Mouse (Mus musculus): Measurements from ENCODE around the gene Oprl1. TPM values are rescaled to one million over a fixed set of nuclear protein-coding genes. Genes with fewer than 3 reads are reported as not detected.

Gene Oprl1
- polyA plus RNA-seq, 1 experiment from 2014 or later, result 2.0 TPM

GRCm38 (mm10) chr2:181721200-181721599, 6.4 kb downstream of the Oprl1 start:
- Histone ChIP-seq H3K9ac (ENCODE audit: low read depth, low read length) (no peak overlapping the region), H3K27ac (replicated peaks; ENCODE audit: low read depth, low read length) (no peak overlapping the region), H3K4me2 (ENCODE audit: low read depth, low read length) (no peak overlapping the region), H3K9me3 (ENCODE audit: control insufficient read depth, low read length) (no peaks in the 10 kb centered on the region), H3K4me1 (ENCODE audit: control insufficient read depth, insufficient read depth, low read length) (no peaks in the 10 kb centered on the region), H3K4me3 (ENCODE audit: low read depth, low read length) (no peak overlapping the region), H3K27me3 (replicated peaks; ENCODE audit: control insufficient read depth, insufficient read depth, low read length) (no peaks in the 10 kb centered on the region), H3K36me3 (ENCODE audit: control insufficient read depth, insufficient read depth, low read length) (no peaks in the 10 kb centered on the region)
- ATAC-seq (ENCODE audit: low read depth) (no peak), DNase-seq (ENCODE audit: low spot score) (no peak)

GRCm38 (mm10) chr2:181722213-181722612, 7.4 kb downstream of the Oprl1 start:
- H3K27ac ChIP-seq (replicated peaks; ENCODE audit: low read depth, low read length), result no peak overlapping the region
- WGBS, result 4% methylated on average over 3 of the region's 3 CpGs
- peak; percentile 29 for DNase-seq (ENCODE audit: low spot score)

GRCm38 (mm10) chr2:181727659-181728262, 12.9 kb downstream of the Oprl1 start:
- no peak overlapping the region for H3K27ac ChIP-seq (replicated peaks; ENCODE audit: low read depth, low read length)
- ATAC-seq (ENCODE audit: low read depth) (no peak), DNase-seq (ENCODE audit: low spot score) (no peak)
- no peak overlapping the region for H3K4me3 ChIP-seq (ENCODE audit: low read depth, low read length)
- 52% methylated on average over 9 of the region's 9 CpGs for WGBS
- no peak overlapping the region for H3K4me2 ChIP-seq (ENCODE audit: low read depth, low read length)
- no peaks in the 10 kb centered on the region for H3K27me3 ChIP-seq (replicated peaks; ENCODE audit: control insufficient read depth, insufficient read depth, low read length)
- no peaks in the 10 kb centered on the region for H3K36me3 ChIP-seq (ENCODE audit: control insufficient read depth, insufficient read depth, low read length)
- no peaks in the 10 kb centered on the region for H3K9me3 ChIP-seq (ENCODE audit: control insufficient read depth, low read length)
- H3K4me1 ChIP-seq (ENCODE audit: control insufficient read depth, insufficient read depth, low read length), result no peaks in the 10 kb centered on the region
- H3K9ac ChIP-seq (ENCODE audit: low read depth, low read length), result no peak overlapping the region

More at GRCm38 (mm10) chr2:181722213-181722612, 7.4 kb downstream of the Oprl1 start:
- Histone ChIP-seq H3K9ac (ENCODE audit: low read depth, low read length) (no peak overlapping the region), H3K27me3 (replicated peaks; ENCODE audit: control insufficient read depth, insufficient read depth, low read length) (no peaks in the 10 kb centered on the region), H3K4me1 (ENCODE audit: control insufficient read depth, insufficient read depth, low read length) (no peaks in the 10 kb centered on the region), H3K9me3 (ENCODE audit: control insufficient read depth, low read length) (no peaks in the 10 kb centered on the region), H3K4me2 (ENCODE audit: low read depth, low read length) (no peak overlapping the region), H3K36me3 (ENCODE audit: control insufficient read depth, insufficient read depth, low read length) (no peaks in the 10 kb centered on the region), H3K4me3 (ENCODE audit: low read depth, low read length) (no peak overlapping the region)
- 0 out of 2 replicates have a peak, but pooled peaks have one; percentile 33 for ATAC-seq (ENCODE audit: low read depth)

GRCm38 (mm10) chr2:181730051-181730450, 15.2 kb downstream of the Oprl1 start:
- no peak overlapping the region for H3K27ac ChIP-seq (replicated peaks; ENCODE audit: low read depth, low read length)
- no peak overlapping the region for H3K4me3 ChIP-seq (ENCODE audit: low read depth, low read length)
- WGBS, result 35% methylated on average over 3 of the region's 3 CpGs
- H3K4me1 ChIP-seq (ENCODE audit: control insufficient read depth, insufficient read depth, low read length), result no peaks in the 10 kb centered on the region
- no peaks in the 10 kb centered on the region for H3K36me3 ChIP-seq (ENCODE audit: control insufficient read depth, insufficient read depth, low read length)
- H3K9ac ChIP-seq (ENCODE audit: low read depth, low read length), result no peak overlapping the region
- no peak for ATAC-seq (ENCODE audit: low read depth)
- no peaks in the 10 kb centered on the region for H3K27me3 ChIP-seq (replicated peaks; ENCODE audit: control insufficient read depth, insufficient read depth, low read length)
- no peaks in the 10 kb centered on the region for H3K9me3 ChIP-seq (ENCODE audit: control insufficient read depth, low read length)
- DNase-seq (ENCODE audit: low spot score), result no peak
- H3K4me2 ChIP-seq (ENCODE audit: low read depth, low read length), result no peak overlapping the region

GRCm38 (mm10) chr2:181752626-181753025, 37.8 kb downstream of the Oprl1 start:
- H3K27ac ChIP-seq (replicated peaks; ENCODE audit: low read depth, low read length), result no peak overlapping the region
- H3K36me3 ChIP-seq (ENCODE audit: control insufficient read depth, insufficient read depth, low read length), result no peaks in the 10 kb centered on the region
- H3K9ac ChIP-seq (ENCODE audit: low read depth, low read length), result no peak overlapping the region
- WGBS, result 72% methylated on average over 1 of the region's 1 CpGs
- no peaks in the 10 kb centered on the region for H3K27me3 ChIP-seq (replicated peaks; ENCODE audit: control insufficient read depth, insufficient read depth, low read length)
- H3K4me1 ChIP-seq (ENCODE audit: control insufficient read depth, insufficient read depth, low read length), result no peaks in the 10 kb centered on the region
- H3K9me3 ChIP-seq (ENCODE audit: control insufficient read depth, low read length), result no peaks in the 10 kb centered on the region
- ATAC-seq (ENCODE audit: low read depth), result no peak
- no peak overlapping the region for H3K4me3 ChIP-seq (ENCODE audit: low read depth, low read length)
- DNase-seq (ENCODE audit: low spot score), result no peak
- H3K4me2 ChIP-seq (ENCODE audit: low read depth, low read length), result no peak overlapping the region

- Histone ChIP-seq H3K4me3 (ENCODE audit: low read depth, low read length) (no peak overlapping the region), H3K9ac (ENCODE audit: low read depth, low read length) (no peak overlapping the region), H3K36me3 (ENCODE audit: control insufficient read depth, insufficient read depth, low read length) (no peaks in the 10 kb centered on the region), H3K9me3 (ENCODE audit: control insufficient read depth, low read length) (no peaks in the 10 kb centered on the region), H3K27me3 (replicated peaks; ENCODE audit: control insufficient read depth, insufficient read depth, low read length) (no peaks in the 10 kb centered on the region), H3K4me2 (ENCODE audit: low read depth, low read length) (no peak overlapping the region), H3K27ac (replicated peaks; ENCODE audit: low read depth, low read length) (no peak overlapping the region), H3K4me1 (ENCODE audit: control insufficient read depth, insufficient read depth, low read length) (no peaks in the 10 kb centered on the region)
- no peak for ATAC-seq (ENCODE audit: low read depth)
- WGBS, result 75% methylated on average over 2 of the region's 2 CpGs
- no peak for DNase-seq (ENCODE audit: low spot score)
These were observed 43.4 kb downstream of the Oprl1 start for GRCm38 (mm10) chr2:181758147-181758725.

GRCm38 (mm10) chr2:181759041-181759440, 44.2 kb downstream of the Oprl1 start:
- no peak overlapping the region for H3K4me2 ChIP-seq (ENCODE audit: low read depth, low read length)
- DNase-seq (ENCODE audit: low spot score) (peak; percentile 27), ATAC-seq (ENCODE audit: low read depth) (peak; percentile 8; the same call in 1 of the 2 replicates)
- no peak overlapping the region for H3K4me3 ChIP-seq (ENCODE audit: low read depth, low read length)
- H3K9ac ChIP-seq (ENCODE audit: low read depth, low read length), result no peak overlapping the region
- H3K27me3 ChIP-seq (replicated peaks; ENCODE audit: control insufficient read depth, insufficient read depth, low read length), result no peaks in the 10 kb centered on the region
- WGBS, result 41% methylated on average over 4 of the region's 4 CpGs
- H3K36me3 ChIP-seq (ENCODE audit: control insufficient read depth, insufficient read depth, low read length), result no peaks in the 10 kb centered on the region
- 0 out of 2 replicates have a peak, but pooled peaks cover 4% of the 10 kb centered on the region for H3K4me1 ChIP-seq (ENCODE audit: control insufficient read depth, insufficient read depth, low read length)
- H3K27ac ChIP-seq (replicated peaks; ENCODE audit: low read depth, low read length), result no peak overlapping the region
- H3K9me3 ChIP-seq (ENCODE audit: control insufficient read depth, low read length), result no peaks in the 10 kb centered on the region

GRCm38 (mm10) chr2:181763006-181763830, 48.4 kb downstream of the Oprl1 start, which contains the start of gene Myt1:
Gene Myt1, plus strand, starts transcription at chr2:181763332.
- H3K4me3 ChIP-seq (ENCODE audit: low read depth, low read length), result no peak within 1 kb of the TSS
- H3K9me3 ChIP-seq (ENCODE audit: control insufficient read depth, low read length), result no peaks in the 10 kb centered on the region
- H3K36me3 ChIP-seq (ENCODE audit: control insufficient read depth, insufficient read depth, low read length), result no peaks in the 10 kb centered on the region
- DNase-seq (ENCODE audit: low spot score) (peak; percentile 73), ATAC-seq (ENCODE audit: low read depth) (peak; percentile 58)
- no peak within 1 kb of the TSS for H3K9ac ChIP-seq (ENCODE audit: low read depth, low read length)
- H3K27ac ChIP-seq (replicated peaks; ENCODE audit: low read depth, low read length), result no peak within 1 kb of the TSS
- H3K4me2 ChIP-seq (ENCODE audit: low read depth, low read length), result 0 out of 2 replicates have a peak within 1 kb of the TSS, but pooled peaks have one; percentile 19
- WGBS, result 39% methylated on average over 8 of the region's 8 CpGs
- 0 out of 2 replicates have a peak, but pooled peaks cover 4% of the 10 kb centered on the region for H3K4me1 ChIP-seq (ENCODE audit: control insufficient read depth, insufficient read depth, low read length)
- no peaks in the 10 kb centered on the region for H3K27me3 ChIP-seq (replicated peaks; ENCODE audit: control insufficient read depth, insufficient read depth, low read length)
